Mouse (Mus musculus) liver, embryonic 16.5 days (tissue): ENCODE data around the gene Gm13539. TPM values are rescaled to one million over a fixed set of nuclear protein-coding genes. Genes with fewer than 3 reads are reported as not detected.

ENCODE experiments used
- ATAC-seq: fragments of 200-750 bp; cut with Nextera tagmentation; 2 replicates; pipeline ENCODE4 v1.8.0; 2017; ENCODE audit warnings: low read depth, mild to moderate bottlenecking, moderate number of reproducible peaks, moderate library complexity
- H3K27ac ChIP-seq: fragments of 300-500 bp; sonication (generic); 2 replicates; pipeline ENCODE4 v1.5.1; 2014; ENCODE audit warnings: mild to moderate bottlenecking, low read length
- H3K27me3 ChIP-seq: fragments of 300-500 bp; sonication (generic); 2 replicates; pipeline ENCODE4 v1.6.1; 2014; ENCODE audit warnings: low read depth, low read length, mixed read lengths; ENCODE audit not compliant: control insufficient read depth, insufficient read depth
- H3K36me3 ChIP-seq: fragments of 300-500 bp; sonication (generic); 2 replicates; pipeline ENCODE4 v1.6.1; 2014; ENCODE audit warnings: mild to moderate bottlenecking; ENCODE audit not compliant: control insufficient read depth, insufficient read depth
- H3K4me1 ChIP-seq: fragments of 300-500 bp; sonication (generic); 2 replicates; pipeline ENCODE4 v1.6.1; 2014; ENCODE audit warnings: low read depth, low read length, mixed read lengths; ENCODE audit not compliant: control insufficient read depth
- H3K4me2 ChIP-seq: fragments of 300-500 bp; sonication (generic); 2 replicates; pipeline ENCODE4 v1.6.1; 2014; ENCODE audit warnings: low read depth, low read length, mixed read lengths
- H3K4me3 ChIP-seq: fragments of 300-500 bp; sonication (generic); 2 replicates; pipeline ENCODE4 v1.5.1; 2014; ENCODE audit warnings: low read depth, mild to moderate bottlenecking, low read length
- H3K9ac ChIP-seq: fragments of 300-500 bp; sonication (generic); 2 replicates; pipeline ENCODE4 v1.6.1; 2014; ENCODE audit warnings: low read depth, low read length
- H3K9me3 ChIP-seq: fragments of 300-500 bp; sonication (generic); replicated peaks from 2 replicates; pipeline ENCODE4 v1.6.1; 2016; ENCODE audit warnings: low read length; ENCODE audit not compliant: control insufficient read depth
- WGBS: fragments of 180-500 bp; shearing (Covaris S2); extraction: QIAGEN DNeasy Blood & Tissue Kit; methylation state at CpG from one replicate; pipeline ENCODE4 v1.1.7; 2014; ENCODE audit not compliant: insufficient replicate concordance; 5-methylcytosine and 5-hydroxymethylcytosine counted together
- polyA plus RNA-seq: library from polyadenylated mRNA; unstranded; fragments of >200 nt; fragmentation: Nextera tagmentation; extraction: Ambion mirVana; gene quantifications from 2 replicates; pipeline ENCODE4 v1.2.1, GENCODE M21; 2015

Gene Gm13539
- polyA plus RNA-seq, 1 experiment from 2014 or later = not detected

- no peak for ATAC-seq
- H3K4me3 ChIP-seq = no peak overlapping the region
- no peaks in the 10 kb centered on the region for H3K27me3 ChIP-seq
- no peak overlapping the region for H3K9ac ChIP-seq
- H3K36me3 ChIP-seq = no peaks in the 10 kb centered on the region
- no peaks in the 10 kb centered on the region for H3K9me3 ChIP-seq
- no peaks in the 10 kb centered on the region for H3K4me1 ChIP-seq
- 44% methylated on average over 2 of the region's 2 CpGs for WGBS
- no peak overlapping the region for H3K27ac ChIP-seq
- H3K4me2 ChIP-seq = no peak overlapping the region
These were observed 7.4 kb upstream of the Gm13539 start for GRCm38 (mm10) chr2:25774640-25775039.

DNA sequence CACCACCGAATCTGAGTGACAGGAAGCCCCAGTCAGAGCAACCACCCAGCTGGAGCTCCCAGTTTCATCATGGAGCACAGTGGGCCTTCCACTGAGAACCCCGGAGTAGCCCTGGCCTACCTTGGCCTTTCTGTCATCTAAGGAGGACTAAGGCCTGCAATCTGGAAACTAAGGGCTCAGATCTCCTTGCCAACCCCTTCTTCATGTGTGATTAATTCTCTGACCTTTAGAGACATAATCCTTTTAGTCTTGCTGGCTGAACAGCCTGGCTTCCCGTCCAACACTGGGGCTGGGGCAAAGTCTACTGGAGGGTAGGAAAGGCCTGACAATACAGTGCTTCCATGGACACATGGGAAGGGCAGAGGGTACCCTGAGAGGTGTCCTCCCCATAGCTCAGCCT lies 6.1 kb upstream of the Gm13539 start:
- Histone ChIP-seq H3K4me3 (no peak overlapping the region), H3K4me1 (no peaks in the 10 kb centered on the region), H3K4me2 (no peak overlapping the region), H3K9ac (no peak overlapping the region), H3K36me3 (no peaks in the 10 kb centered on the region), H3K27ac (no peak overlapping the region), H3K9me3 (no peaks in the 10 kb centered on the region), H3K27me3 (no peaks in the 10 kb centered on the region)
- no peak for ATAC-seq
- 43% methylated on average over 3 of the region's 3 CpGs for WGBS

DNA sequence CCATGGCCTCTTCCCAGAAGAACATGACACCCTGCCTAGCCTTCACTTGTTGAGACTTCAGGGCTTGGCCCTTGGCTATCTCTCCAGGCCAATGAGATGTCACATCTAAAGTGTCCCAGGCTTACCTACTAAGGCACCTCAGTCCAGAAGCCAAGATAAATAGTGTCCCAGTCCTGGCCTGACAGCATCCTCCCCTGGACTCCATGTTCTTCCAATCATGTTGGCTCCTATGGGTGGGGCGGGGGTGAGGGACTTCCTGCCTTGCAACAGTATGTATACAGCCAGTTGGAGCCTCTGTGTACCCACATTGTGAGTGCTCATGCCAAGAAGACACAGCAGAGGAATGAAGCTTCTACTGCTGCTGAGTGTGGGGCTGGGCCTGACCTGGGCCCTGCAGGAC lies 5.3 kb upstream of the Gm13539 start, which contains the start of gene Lcn11:
TSS of gene Lcn11 (plus strand) at position 301 of the 400 bp plus-strand sequence.
- Histone ChIP-seq H3K9ac (no peak within 1 kb of the TSS), H3K9me3 (no peaks in the 10 kb centered on the region), H3K27ac (no peak within 1 kb of the TSS), H3K4me3 (no peak within 1 kb of the TSS), H3K36me3 (no peaks in the 10 kb centered on the region), H3K27me3 (no peaks in the 10 kb centered on the region), H3K4me1 (no peaks in the 10 kb centered on the region), H3K4me2 (no peak within 1 kb of the TSS)
- ATAC-seq = no peak
- 78% methylated on average over 1 of the region's 1 CpGs for WGBS

GRCm38 (mm10) chr2:25779076-25779475 lies 3.0 kb upstream of the Gm13539 start:
- no peak overlapping the region for H3K9ac ChIP-seq
- no peaks in the 10 kb centered on the region for H3K9me3 ChIP-seq
- no peaks in the 10 kb centered on the region for H3K27me3 ChIP-seq
- no peak overlapping the region for H3K4me2 ChIP-seq
- WGBS = 65% methylated on average over 9 of the region's 9 CpGs
- no peaks in the 10 kb centered on the region for H3K4me1 ChIP-seq
- ATAC-seq = no peak
- no peaks in the 10 kb centered on the region for H3K36me3 ChIP-seq
- H3K27ac ChIP-seq = no peak overlapping the region
- H3K4me3 ChIP-seq = no peak overlapping the region

DNA sequence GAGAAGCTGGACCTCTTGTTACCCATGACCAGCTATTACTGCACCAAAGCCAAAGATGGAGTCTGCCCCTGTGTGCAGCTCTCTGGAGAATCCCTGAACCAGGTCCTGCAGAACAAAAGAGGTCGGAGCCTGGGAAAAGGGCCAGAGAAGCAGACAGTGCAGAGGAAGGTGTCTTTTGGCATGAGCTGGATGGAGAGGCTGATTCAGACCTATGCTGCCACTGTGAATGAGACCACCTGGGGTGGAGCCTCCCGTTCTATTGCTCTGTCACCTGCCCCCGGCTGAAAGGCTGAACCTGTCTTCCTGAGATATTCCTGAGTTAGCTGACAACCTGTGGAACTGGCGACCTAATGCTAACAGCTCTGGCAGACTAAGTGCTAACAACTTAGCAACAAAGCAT lies 1.1 kb upstream of the Gm13539 start:
- H3K4me3 ChIP-seq = no peak overlapping the region
- no peaks in the 10 kb centered on the region for H3K4me1 ChIP-seq
- no peaks in the 10 kb centered on the region for H3K9me3 ChIP-seq
- no peaks in the 10 kb centered on the region for H3K36me3 ChIP-seq
- no peak overlapping the region for H3K9ac ChIP-seq
- H3K4me2 ChIP-seq = no peak overlapping the region
- H3K27ac ChIP-seq = no peak overlapping the region
- WGBS = 44% methylated on average over 4 of the region's 4 CpGs
- ATAC-seq = no peak
- H3K27me3 ChIP-seq = no peaks in the 10 kb centered on the region

DNA sequence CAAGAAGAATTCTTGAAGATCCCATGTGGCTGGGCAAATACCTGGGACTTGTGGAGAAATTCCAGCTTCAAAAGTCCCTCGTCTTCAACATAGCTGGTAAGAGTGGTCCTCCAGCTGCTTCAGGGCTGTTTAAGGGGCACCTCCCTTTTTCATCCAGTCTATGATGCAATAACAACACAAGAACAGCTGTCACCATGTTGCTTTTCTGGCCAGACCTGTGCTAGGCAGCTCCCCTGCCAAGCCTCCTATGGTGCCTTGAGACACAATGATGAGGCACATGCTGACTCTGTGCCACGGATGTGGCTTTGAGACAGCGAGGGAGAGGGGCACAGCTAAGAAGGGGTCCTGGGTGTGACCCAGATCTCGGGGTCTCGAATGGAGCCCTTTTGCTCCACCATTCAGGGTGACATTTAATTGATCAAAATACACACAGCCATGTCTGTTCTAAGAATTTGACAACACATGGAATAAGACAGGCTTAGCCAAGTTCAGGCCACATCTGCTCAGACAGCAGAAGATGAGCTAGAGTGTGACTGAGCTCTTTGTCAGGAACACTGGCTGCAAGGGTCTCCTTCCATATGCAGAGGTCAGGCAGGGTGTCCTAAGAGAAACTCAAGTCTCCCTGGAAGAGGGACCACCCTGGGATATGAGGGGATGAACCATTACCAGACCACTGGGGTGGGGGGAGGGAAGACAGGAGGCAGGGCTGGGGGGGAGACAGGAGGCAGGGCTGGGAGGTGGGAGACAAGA lies 3.7 kb downstream of the Gm13539 start:
- H3K9me3 ChIP-seq = no peaks in the 10 kb centered on the region
- 49% methylated on average over 5 of the region's 5 CpGs for WGBS
- no peaks in the 10 kb centered on the region for H3K36me3 ChIP-seq
- H3K27ac ChIP-seq = no peak overlapping the region
- H3K4me2 ChIP-seq = no peak overlapping the region
- H3K4me1 ChIP-seq = no peaks in the 10 kb centered on the region
- H3K9ac ChIP-seq = no peak overlapping the region
- no peaks in the 10 kb centered on the region for H3K27me3 ChIP-seq
- no peak overlapping the region for H3K4me3 ChIP-seq
- no peak for ATAC-seq

GRCm38 (mm10) chr2:25789092-25789491 lies 7.0 kb downstream of the Gm13539 start:
- Histone ChIP-seq H3K9ac (no peak overlapping the region), H3K27me3 (no peaks in the 10 kb centered on the region), H3K4me3 (no peak overlapping the region), H3K27ac (no peak overlapping the region), H3K36me3 (no peaks in the 10 kb centered on the region), H3K9me3 (no peaks in the 10 kb centered on the region), H3K4me2 (no peak overlapping the region), H3K4me1 (no peaks in the 10 kb centered on the region)
- 35% methylated on average over 3 of the region's 3 CpGs for WGBS
- peak; percentile 59; the same call in 1 of the 2 replicates for ATAC-seq

- no peak overlapping the region for H3K9ac ChIP-seq
- WGBS = 26% methylated on average over 2 of the region's 2 CpGs
- no peaks in the 10 kb centered on the region for H3K9me3 ChIP-seq
- H3K4me3 ChIP-seq = no peak overlapping the region
- H3K4me2 ChIP-seq = no peak overlapping the region
- no peaks in the 10 kb centered on the region for H3K36me3 ChIP-seq
- H3K27ac ChIP-seq = no peak overlapping the region
- H3K4me1 ChIP-seq = no peaks in the 10 kb centered on the region
- ATAC-seq = no peak
- no peaks in the 10 kb centered on the region for H3K27me3 ChIP-seq
These were observed 15.6 kb downstream of the Gm13539 start for GRCm38 (mm10) chr2:25797635-25798034.

DNA sequence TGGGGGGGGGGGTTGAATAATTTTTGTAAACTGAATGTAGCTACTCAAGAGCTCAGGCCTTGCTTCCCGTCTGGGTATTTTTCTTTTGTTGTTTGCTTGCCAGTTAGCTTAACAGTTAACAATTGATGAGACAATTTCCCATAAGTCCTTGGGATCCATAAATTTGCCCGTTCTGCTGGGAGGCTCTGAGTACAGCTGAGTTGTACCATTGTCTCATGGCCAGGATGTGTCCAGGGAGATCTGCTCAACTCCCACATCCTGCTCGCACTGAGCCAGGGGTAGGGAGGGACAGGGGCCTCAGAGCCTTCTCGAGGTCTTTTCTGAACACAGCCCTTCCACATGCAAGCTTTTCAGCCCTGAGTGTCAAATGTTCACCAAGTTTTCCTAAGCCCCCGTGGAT lies 16.0 kb downstream of the Gm13539 start:
- Histone ChIP-seq H3K27ac (no peak overlapping the region), H3K27me3 (no peaks in the 10 kb centered on the region), H3K9me3 (no peaks in the 10 kb centered on the region), H3K4me3 (no peak overlapping the region), H3K4me2 (no peak overlapping the region), H3K36me3 (no peaks in the 10 kb centered on the region), H3K4me1 (no peaks in the 10 kb centered on the region), H3K9ac (no peak overlapping the region)
- 35% methylated on average over 5 of the region's 5 CpGs for WGBS
- no peak for ATAC-seq
